Mouse (Mus musculus) intestine, embryonic 16.5 days (tissue): ENCODE measurements around the gene Tango6. TPM values are rescaled to one million over a fixed set of nuclear protein-coding genes. Genes with fewer than 3 reads are reported as not detected.
A peak's percentile ranks its signal among the peaks of the same experiment; 100 is the strongest.

Experiments used
- ATAC-seq: fragments of 200-750 bp; cut with Nextera tagmentation; 2 replicates; pipeline ENCODE4 v1.8.0; 2017; ENCODE audit warnings: moderate TSS enrichment, moderate library complexity
- H3K27ac ChIP-seq: fragments of 300-500 bp; sonication (generic); 2 replicates; pipeline ENCODE4 v1.5.1; 2014; ENCODE audit warnings: mild to moderate bottlenecking, low read length
- H3K27me3 ChIP-seq: fragments of 300-500 bp; sonication (generic); replicated peaks from 2 replicates; pipeline ENCODE4 v1.6.1; 2014; ENCODE audit warnings: low read length, control low read depth, mixed read lengths; ENCODE audit not compliant: control insufficient read depth, insufficient read depth
- H3K36me3 ChIP-seq: fragments of 300-500 bp; sonication (generic); 2 replicates; pipeline ENCODE4 v1.6.1; 2014; ENCODE audit warnings: low read length, control low read depth; ENCODE audit not compliant: control insufficient read depth, insufficient read depth
- H3K4me1 ChIP-seq: fragments of 300-500 bp; sonication (generic); 2 replicates; pipeline ENCODE4 v1.6.1; 2014; ENCODE audit warnings: low read length, control low read depth, mixed read lengths; ENCODE audit not compliant: control insufficient read depth, insufficient read depth
- H3K4me2 ChIP-seq: fragments of 300-500 bp; sonication (generic); 2 replicates; pipeline ENCODE4 v1.6.1; 2014; ENCODE audit warnings: low read depth, low read length, control low read depth
- H3K4me3 ChIP-seq: fragments of 300-500 bp; sonication (generic); 2 replicates; pipeline ENCODE4 v1.5.1; 2014; ENCODE audit warnings: mild to moderate bottlenecking, low read length
- H3K9ac ChIP-seq: fragments of 300-500 bp; sonication (generic); 2 replicates; pipeline ENCODE4 v1.6.1; 2014; ENCODE audit warnings: low read depth, low read length
- H3K9me3 ChIP-seq: fragments of 300-500 bp; sonication (generic); 2 replicates; pipeline ENCODE4 v1.6.1; 2016; ENCODE audit warnings: low read length, control low read depth; ENCODE audit not compliant: control insufficient read depth
- WGBS: fragments of 180-500 bp; shearing (Covaris S2); extraction: QIAGEN DNeasy Blood & Tissue Kit; methylation state at CpG from one replicate; pipeline ENCODE4 v1.1.7; 2014; 5-methylcytosine and 5-hydroxymethylcytosine counted together
- polyA plus RNA-seq: library from polyadenylated mRNA; unstranded; fragments of >200 nt; fragmentation: Nextera tagmentation; extraction: Ambion mirVana; gene quantifications from 2 replicates; pipeline ENCODE4 v1.2.1, GENCODE M21; 2015

The Tango6 gene
- polyA plus RNA-seq, 1 experiment from 2014 or later = 7.4 TPM

GRCm38 (mm10) chr8:106888803-106889202 lies 205.9 kb downstream of the Tango6 start:
- H3K9me3 ChIP-seq = no peaks in the 10 kb centered on the region
- no peak overlapping the region for H3K4me2 ChIP-seq
- H3K27me3 ChIP-seq = no peaks in the 10 kb centered on the region
- no peak for ATAC-seq
- no peak overlapping the region for H3K27ac ChIP-seq
- no peak overlapping the region for H3K9ac ChIP-seq
- peaks cover 9% of the 10 kb centered on the region for H3K4me1 ChIP-seq
- 64% methylated on average over 3 of the region's 3 CpGs for WGBS
- H3K36me3 ChIP-seq = peaks cover 8% of the 10 kb centered on the region
- H3K4me3 ChIP-seq = no peak overlapping the region

- under 1% methylated on average over 15 of the region's 15 CpGs for WGBS
- H3K36me3 ChIP-seq = no peaks in the 10 kb centered on the region; the same call in 1 of the 2 replicates
- no peaks in the 10 kb centered on the region for H3K9me3 ChIP-seq
- H3K4me1 ChIP-seq = peaks cover 15% of the 10 kb centered on the region
- no peaks in the 10 kb centered on the region for H3K27me3 ChIP-seq
- peak overlapping the region; percentile 89 for H3K4me3 ChIP-seq
- peak overlapping the region; percentile 99 for H3K9ac ChIP-seq
- H3K27ac ChIP-seq = peak overlapping the region; percentile 94
- H3K4me2 ChIP-seq = peak overlapping the region; percentile 67
- ATAC-seq = no peak
These were observed 209.4 kb downstream of the Tango6 start for GRCm38 (mm10) chr8:106892210-106892805.

GRCm38 (mm10) chr8:106892806-106893451 lies 210.1 kb downstream of the Tango6 start:
- H3K4me1 ChIP-seq = peaks cover 15% of the 10 kb centered on the region
- H3K27ac ChIP-seq = peak overlapping the region; percentile 94
- H3K9me3 ChIP-seq = no peaks in the 10 kb centered on the region
- peak overlapping the region; percentile 99 for H3K9ac ChIP-seq
- no peaks in the 10 kb centered on the region for H3K27me3 ChIP-seq
- no peaks in the 10 kb centered on the region; the same call in 1 of the 2 replicates for H3K36me3 ChIP-seq
- ATAC-seq = peak; percentile 88
- under 1% methylated on average over 53 of the region's 57 CpGs for WGBS
- H3K4me3 ChIP-seq = peak overlapping the region; percentile 89
- peak overlapping the region; percentile 67 for H3K4me2 ChIP-seq

- peaks cover 3% of the 10 kb centered on the region; the same call in 1 of the 2 replicates for H3K36me3 ChIP-seq
- peaks cover 13% of the 10 kb centered on the region for H3K4me1 ChIP-seq
- H3K27ac ChIP-seq = peak within 1 kb of the TSS; percentile 94
- no peaks in the 10 kb centered on the region for H3K27me3 ChIP-seq
- no peaks in the 10 kb centered on the region for H3K9me3 ChIP-seq
- ATAC-seq = peak; percentile 97
- under 1% methylated on average over 63 of the region's 63 CpGs for WGBS
- peak within 1 kb of the TSS; percentile 89 for H3K4me3 ChIP-seq
- peak within 1 kb of the TSS; percentile 67 for H3K4me2 ChIP-seq
- H3K9ac ChIP-seq = peak within 1 kb of the TSS; percentile 99
These were observed 210.8 kb downstream of the Tango6 start, which contains the start of gene Utp4 for GRCm38 (mm10) chr8:106893481-106894156. Utp4 (plus strand) TSS chr8:106893636.

GRCm38 (mm10) chr8:106899473-106899872 lies 216.6 kb downstream of the Tango6 start:
- Histone ChIP-seq H3K27ac (no peak overlapping the region), H3K36me3 (peaks cover 10% of the 10 kb centered on the region), H3K9me3 (no peaks in the 10 kb centered on the region), H3K4me2 (no peak overlapping the region), H3K9ac (no peak overlapping the region), H3K4me3 (no peak overlapping the region), H3K27me3 (no peaks in the 10 kb centered on the region), H3K4me1 (peaks cover under 1% of the 10 kb centered on the region)
- no peak for ATAC-seq
- WGBS = 66% methylated on average over 5 of the region's 5 CpGs

Other genes starting within 250 kb of the Tango6 start
- gene 6030452D12Rik, start 182.5 kb upstream of the Tango6 start, polyA plus RNA-seq = not detected in 2 replicates
- gene Cdh3, start 172.2 kb upstream of the Tango6 start, polyA plus RNA-seq = 11.5 and 12.5 TPM in 2 replicates
- 8.4 and 10.6 TPM in 2 replicates for gene Gm10073, start 109.6 kb upstream of the Tango6 start, polyA plus RNA-seq
- gene Cdh1, start 79.7 kb upstream of the Tango6 start, polyA plus RNA-seq = 170 and 181 TPM in 2 replicates
- gene Has3, start 187.2 kb downstream of the Tango6 start, polyA plus RNA-seq = 0.09 and 0.28 TPM in 2 replicates
- gene Utp4, start 210.6 kb downstream of the Tango6 start, polyA plus RNA-seq = 56.6 and 66.6 TPM in 2 replicates